Mouse (Mus musculus) liver, embryonic 15.5 days (tissue): ENCODE data around the gene Apba2. TPM values are rescaled to one million over a fixed set of nuclear protein-coding genes. Genes with fewer than 3 reads are reported as not detected.

Experiments used
- ATAC-seq: fragments of 200-750 bp; cut with Nextera tagmentation; 2 replicates; pipeline ENCODE4 v1.8.0; 2017; ENCODE audit warnings: moderate number of reproducible peaks, mild to moderate bottlenecking, moderate library complexity; ENCODE audit not compliant: insufficient read depth
- H3K27ac ChIP-seq: fragments of 300-500 bp; sonication (generic); replicated peaks from 2 replicates; pipeline ENCODE4 v1.5.1; 2015; ENCODE audit warnings: mild to moderate bottlenecking, inconsistent platforms
- H3K27me3 ChIP-seq: fragments of 300-500 bp; sonication (generic); 2 replicates; pipeline ENCODE4 v1.6.1; 2015; ENCODE audit warnings: mild to moderate bottlenecking, inconsistent platforms
- H3K36me3 ChIP-seq: fragments of 300-500 bp; sonication (generic); replicated peaks from 2 replicates; pipeline ENCODE4 v1.6.1; 2015; ENCODE audit warnings: moderate library complexity, mild to moderate bottlenecking, inconsistent platforms
- H3K4me1 ChIP-seq: fragments of 300-500 bp; sonication (generic); replicated peaks from 2 replicates; pipeline ENCODE4 v1.6.1; 2015; ENCODE audit warnings: inconsistent platforms
- H3K4me2 ChIP-seq: fragments of 300-500 bp; sonication (generic); 2 replicates; pipeline ENCODE4 v1.6.1; 2015; ENCODE audit warnings: moderate library complexity, mild to moderate bottlenecking, inconsistent platforms
- H3K4me3 ChIP-seq: fragments of 300-500 bp; sonication (generic); replicated peaks from 2 replicates; pipeline ENCODE4 v1.5.1; 2015; ENCODE audit warnings: mild to moderate bottlenecking, inconsistent platforms
- H3K9ac ChIP-seq: fragments of 300-500 bp; sonication (generic); 2 replicates; pipeline ENCODE4 v1.6.1; 2015; ENCODE audit warnings: moderate library complexity, mild to moderate bottlenecking, inconsistent platforms
- H3K9me3 ChIP-seq: fragments of 300-500 bp; sonication (generic); replicated peaks from 2 replicates; pipeline ENCODE4 v1.6.1; 2016; ENCODE audit warnings: inconsistent platforms
- WGBS: fragments of 180-500 bp; shearing (Covaris S2); methylation state at CpG from one replicate; pipeline ENCODE4 v1.1.7; 2015; ENCODE audit warnings: mixed read lengths; ENCODE audit not compliant: insufficient replicate concordance; 5-methylcytosine and 5-hydroxymethylcytosine counted together
- polyA plus RNA-seq: library from polyadenylated mRNA; unstranded; fragments of >200 nt; fragmentation: Nextera tagmentation; extraction: Ambion mirVana; gene quantifications from 2 replicates; pipeline ENCODE4 v1.2.1, GENCODE M21; 2015

The Apba2 gene
- polyA plus RNA-seq, result 0.09 and 0.16 TPM in 2 replicates

- Histone ChIP-seq H3K4me1 (no peaks in the 10 kb centered on the region), H3K36me3 (no peaks in the 10 kb centered on the region), H3K27me3 (peaks cover 35% of the 10 kb centered on the region), H3K9ac (no peak within 1 kb of the TSS), H3K4me2 (peak within 1 kb of the TSS; percentile 55), H3K4me3 (peak within 1 kb of the TSS; percentile 27), H3K9me3 (no peaks in the 10 kb centered on the region), H3K27ac (no peak within 1 kb of the TSS)
- no peak for ATAC-seq
- 2% methylated on average over 96 of the region's 96 CpGs for WGBS
Observed at GRCm38 (mm10) chr7:64501536-64502270, at the start of gene Apba2. Apba2 (plus strand) TSS chr7:64501706.

- no peak overlapping the region for H3K9ac ChIP-seq
- WGBS, result 53% methylated on average over 5 of the region's 5 CpGs
- H3K9me3 ChIP-seq, result no peaks in the 10 kb centered on the region
- no peaks in the 10 kb centered on the region for H3K27me3 ChIP-seq
- no peak overlapping the region for H3K4me3 ChIP-seq
- no peaks in the 10 kb centered on the region for H3K4me1 ChIP-seq
- ATAC-seq, result no peak
- H3K4me2 ChIP-seq, result no peak overlapping the region
- no peak overlapping the region for H3K27ac ChIP-seq
- H3K36me3 ChIP-seq, result no peaks in the 10 kb centered on the region
Observed at GRCm38 (mm10) chr7:64451861-64452382, 49.6 kb upstream of the Apba2 start.

- WGBS, result 58% methylated on average over 4 of the region's 4 CpGs
- Histone ChIP-seq H3K9ac (no peak overlapping the region), H3K36me3 (no peaks in the 10 kb centered on the region), H3K27ac (no peak overlapping the region), H3K4me1 (no peaks in the 10 kb centered on the region), H3K4me2 (no peak overlapping the region), H3K4me3 (no peak overlapping the region), H3K27me3 (no peaks in the 10 kb centered on the region), H3K9me3 (no peaks in the 10 kb centered on the region)
- ATAC-seq, result no peak
Observed at GRCm38 (mm10) chr7:64452471-64453222, 48.9 kb upstream of the Apba2 start.

- no peak overlapping the region for H3K27ac ChIP-seq
- no peaks in the 10 kb centered on the region for H3K9me3 ChIP-seq
- no peak for ATAC-seq
- no peaks in the 10 kb centered on the region for H3K4me1 ChIP-seq
- no peaks in the 10 kb centered on the region for H3K27me3 ChIP-seq
- H3K9ac ChIP-seq, result no peak overlapping the region
- no peak overlapping the region for H3K4me3 ChIP-seq
- 65% methylated on average over 4 of the region's 4 CpGs for WGBS
- no peaks in the 10 kb centered on the region for H3K36me3 ChIP-seq
- H3K4me2 ChIP-seq, result no peak overlapping the region
Observed at GRCm38 (mm10) chr7:64456176-64456575, 45.3 kb upstream of the Apba2 start.

- no peak overlapping the region for H3K4me2 ChIP-seq
- no peak overlapping the region for H3K27ac ChIP-seq
- no peak overlapping the region for H3K4me3 ChIP-seq
- H3K27me3 ChIP-seq, result no peaks in the 10 kb centered on the region
- 54% methylated on average over 3 of the region's 3 CpGs for WGBS
- no peak for ATAC-seq
- H3K9me3 ChIP-seq, result no peaks in the 10 kb centered on the region
- no peaks in the 10 kb centered on the region for H3K36me3 ChIP-seq
- no peak overlapping the region for H3K9ac ChIP-seq
- H3K4me1 ChIP-seq, result no peaks in the 10 kb centered on the region
Observed at GRCm38 (mm10) chr7:64456676-64457075, 44.8 kb upstream of the Apba2 start.

- H3K36me3 ChIP-seq, result no peaks in the 10 kb centered on the region
- no peak overlapping the region for H3K4me2 ChIP-seq
- H3K9me3 ChIP-seq, result no peaks in the 10 kb centered on the region
- H3K4me3 ChIP-seq, result no peak overlapping the region
- no peak overlapping the region for H3K9ac ChIP-seq
- no peaks in the 10 kb centered on the region for H3K4me1 ChIP-seq
- no peak for ATAC-seq
- H3K27me3 ChIP-seq, result no peaks in the 10 kb centered on the region
- WGBS, result 71% methylated on average over 2 of the region's 2 CpGs
- no peak overlapping the region for H3K27ac ChIP-seq
Observed at GRCm38 (mm10) chr7:64457811-64458210, 43.7 kb upstream of the Apba2 start.

- Histone ChIP-seq H3K36me3 (no peaks in the 10 kb centered on the region), H3K4me2 (no peak overlapping the region)
- 33% methylated on average over 10 of the region's 10 CpGs for WGBS
Observed at GRCm38 (mm10) chr7:64497438-64497837, 4.1 kb upstream of the Apba2 start.

GRCm38 (mm10) chr7:64502271-64503180 is 1.0 kb downstream of the Apba2 start:
- Histone ChIP-seq H3K4me3 (peak overlapping the region; percentile 27), H3K4me2 (peak overlapping the region; percentile 55), H3K27ac (no peak overlapping the region), H3K36me3 (no peaks in the 10 kb centered on the region), H3K27me3 (peaks cover 35% of the 10 kb centered on the region), H3K4me1 (no peaks in the 10 kb centered on the region), H3K9ac (no peak overlapping the region), H3K9me3 (no peaks in the 10 kb centered on the region)
- WGBS, result 4% methylated on average over 45 of the region's 47 CpGs
- no peak for ATAC-seq

More at GRCm38 (mm10) chr7:64497438-64497837, 4.1 kb upstream of the Apba2 start:
- H3K9ac ChIP-seq, result no peak overlapping the region
- H3K27ac ChIP-seq, result no peak overlapping the region
- ATAC-seq, result no peak
- no peaks in the 10 kb centered on the region for H3K9me3 ChIP-seq
- no peaks in the 10 kb centered on the region for H3K4me1 ChIP-seq
- H3K27me3 ChIP-seq, result peaks cover 21% of the 10 kb centered on the region
- no peak overlapping the region for H3K4me3 ChIP-seq

GRCm38 (mm10) chr7:64503641-64504040 is 2.1 kb downstream of the Apba2 start:
- no peaks in the 10 kb centered on the region for H3K4me1 ChIP-seq
- 55% methylated on average over 6 of the region's 6 CpGs for WGBS
- no peak for ATAC-seq
- H3K9me3 ChIP-seq, result no peaks in the 10 kb centered on the region
- no peak overlapping the region for H3K4me2 ChIP-seq
- H3K27me3 ChIP-seq, result peaks cover 35% of the 10 kb centered on the region
- H3K9ac ChIP-seq, result no peak overlapping the region
- no peak overlapping the region for H3K4me3 ChIP-seq
- no peak overlapping the region for H3K27ac ChIP-seq
- H3K36me3 ChIP-seq, result no peaks in the 10 kb centered on the region

GRCm38 (mm10) chr7:64504691-64505231 is 3.3 kb downstream of the Apba2 start:
- H3K4me3 ChIP-seq, result no peak overlapping the region
- WGBS, result 21% methylated on average over 8 of the region's 8 CpGs
- no peaks in the 10 kb centered on the region for H3K36me3 ChIP-seq
- peaks cover 35% of the 10 kb centered on the region for H3K27me3 ChIP-seq
- H3K27ac ChIP-seq, result no peak overlapping the region
- H3K4me1 ChIP-seq, result no peaks in the 10 kb centered on the region
- no peak overlapping the region for H3K9ac ChIP-seq
- H3K9me3 ChIP-seq, result no peaks in the 10 kb centered on the region
- H3K4me2 ChIP-seq, result no peak overlapping the region
- no peak for ATAC-seq
